Mouse (Mus musculus) spleen, adult 12 weeks (tissue): ENCODE data around the gene Zswim1.
"Not testable (repeated sequence)": the region's sequence is repeated elsewhere in the genome, so short reads cannot be mapped to it uniquely, and the experiment has no call there.

Experiments
- DNase-seq: peaks from one replicate; pipeline ENCODE4 v3.0.0; 2022; ENCODE audit warnings: low spot score

The Zswim1 gene

DNA sequence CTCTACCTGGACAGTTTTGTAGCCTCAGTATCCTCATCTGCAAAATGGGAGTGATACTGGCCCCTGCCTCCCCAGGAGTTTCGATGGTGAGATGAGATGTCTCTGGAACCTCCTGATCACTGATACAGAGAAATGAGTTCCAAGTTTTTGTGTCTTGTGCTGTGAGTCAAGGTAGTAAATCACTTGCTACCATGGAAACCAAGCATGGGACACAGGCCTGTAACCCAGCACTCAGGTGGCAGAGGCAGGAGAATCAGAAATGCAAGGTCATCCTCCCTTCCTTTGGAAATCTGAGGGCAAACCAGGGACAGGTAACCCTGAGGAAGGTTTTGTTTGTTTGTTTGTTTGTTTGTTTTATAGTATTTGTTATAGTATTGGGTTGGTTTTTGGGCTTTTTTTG lies 6.6 kb downstream of the Zswim1 start:
- no peak for DNase-seq

DNA sequence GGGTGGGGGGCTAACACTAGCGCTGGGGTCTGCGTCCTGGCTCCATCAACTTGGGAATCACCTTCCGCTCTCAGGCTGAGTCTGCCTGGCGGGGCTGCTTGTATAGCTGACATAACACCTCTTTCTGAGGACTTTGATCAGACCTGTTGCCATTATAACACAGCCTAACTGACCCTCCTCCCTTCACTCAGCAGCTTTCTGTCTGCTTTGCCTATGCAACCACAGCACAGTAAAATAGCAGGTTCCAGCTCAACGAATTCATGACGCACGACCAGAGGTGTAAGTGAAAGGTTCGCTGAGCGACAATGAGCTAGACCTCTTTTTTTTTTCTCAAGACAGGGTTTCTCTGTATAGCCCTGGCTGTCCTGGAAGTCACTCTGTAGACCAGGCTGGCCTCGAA lies 8.5 kb downstream of the Zswim1 start:
- DNase-seq: no peak

DNA sequence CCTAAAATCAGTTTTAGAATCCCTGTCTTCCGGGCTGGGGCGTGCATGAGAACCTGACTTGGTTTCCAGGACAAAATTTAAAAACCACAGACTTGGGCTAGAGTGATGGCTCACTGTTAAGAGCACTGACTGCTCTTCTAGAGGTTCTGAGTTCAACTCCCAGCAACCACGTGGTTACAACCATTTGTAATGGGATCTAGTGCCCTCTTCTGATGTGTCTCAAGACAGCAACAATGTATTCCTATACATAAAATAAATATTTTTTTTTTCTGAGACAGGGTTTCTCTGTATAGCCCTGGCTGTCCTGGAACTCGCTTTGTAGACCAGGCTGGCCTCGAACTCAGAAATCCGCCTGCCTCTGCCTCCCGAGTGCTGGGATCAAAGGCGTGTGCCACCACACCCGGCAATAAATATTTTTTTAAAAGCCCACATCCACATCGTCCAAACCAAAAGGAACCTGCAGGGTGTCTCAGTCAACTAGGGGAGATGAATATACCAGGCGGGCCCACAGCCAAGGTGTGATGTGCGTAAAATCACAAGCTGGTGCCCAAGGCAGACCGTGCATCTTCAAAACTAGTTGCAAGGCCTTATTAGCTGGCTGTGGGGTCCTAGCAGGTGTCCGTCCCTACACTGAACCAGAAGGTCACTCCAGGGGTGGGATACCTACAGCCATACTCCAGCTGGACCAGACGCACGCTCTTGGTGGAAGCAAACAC lies 9.7 kb downstream of the Zswim1 start:
- no peak for DNase-seq

DNA sequence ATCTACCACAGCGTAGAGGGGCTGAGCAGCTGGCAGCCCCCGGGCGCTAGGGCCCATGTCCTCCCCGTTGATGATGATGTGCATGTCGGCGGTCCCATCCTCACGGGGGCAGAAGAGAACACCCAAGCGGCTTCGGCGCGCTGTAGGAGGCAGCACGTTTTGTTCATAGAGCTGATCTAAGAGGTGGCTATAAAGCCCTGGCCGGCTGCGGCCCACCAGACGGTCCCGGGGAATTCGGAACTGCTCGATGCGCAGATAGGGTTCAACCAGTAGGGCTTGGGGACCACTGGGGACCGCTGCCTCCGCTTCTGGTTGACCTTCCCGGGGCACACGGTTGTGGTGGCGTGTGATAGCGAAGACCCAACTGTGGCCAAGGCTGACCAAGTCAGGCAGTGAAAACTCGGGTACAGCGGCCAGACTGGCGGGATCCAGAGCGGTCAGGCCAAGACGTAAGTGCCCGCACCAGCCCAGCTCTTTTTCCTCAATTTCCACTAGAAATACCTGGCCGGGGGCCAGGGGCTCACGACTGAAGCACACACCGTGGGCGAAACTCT lies 10.3 kb downstream of the Zswim1 start, which contains the start of gene Ctsa:
Gene Ctsa, plus strand, starts transcription at position 126 of the 554 bp plus-strand sequence.
- DNase-seq: peak; percentile 60

DNA sequence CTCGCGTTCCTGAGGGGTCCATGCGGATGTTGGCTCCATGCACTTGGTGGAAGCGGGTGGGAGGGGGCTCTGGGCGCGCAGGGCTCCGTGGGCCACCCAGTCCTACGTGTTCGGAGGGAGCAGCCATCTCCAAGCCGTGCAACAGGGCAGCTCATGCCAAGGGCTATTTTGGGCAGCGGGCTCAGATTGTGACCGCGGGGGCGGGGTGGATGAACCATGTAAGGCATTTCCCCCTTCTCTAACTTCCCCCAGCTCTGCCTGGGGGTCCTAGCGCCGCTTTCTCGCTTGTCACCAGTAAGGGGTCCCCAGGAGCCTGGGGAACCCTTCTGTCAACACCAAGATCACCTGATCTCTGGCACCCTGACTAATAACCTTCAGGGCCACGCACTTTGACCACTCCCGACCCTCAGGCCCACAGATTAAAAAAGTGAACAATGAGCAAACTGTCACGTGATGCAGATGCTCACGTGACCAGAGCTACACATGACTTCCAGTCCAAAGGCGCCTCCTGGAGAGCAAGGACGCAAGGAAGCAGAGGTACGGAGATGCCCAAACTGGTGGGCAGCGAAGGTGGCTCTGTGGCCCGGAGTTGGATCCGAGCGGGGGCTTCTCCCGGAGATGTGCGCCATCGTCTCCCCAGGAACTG lies 11.0 kb downstream of the Zswim1 start, which contains the start of gene Neurl2:
Gene Neurl2, minus strand, starts transcription at position 143 of the 646 bp plus-strand sequence.
- DNase-seq: peak; percentile 76

DNA sequence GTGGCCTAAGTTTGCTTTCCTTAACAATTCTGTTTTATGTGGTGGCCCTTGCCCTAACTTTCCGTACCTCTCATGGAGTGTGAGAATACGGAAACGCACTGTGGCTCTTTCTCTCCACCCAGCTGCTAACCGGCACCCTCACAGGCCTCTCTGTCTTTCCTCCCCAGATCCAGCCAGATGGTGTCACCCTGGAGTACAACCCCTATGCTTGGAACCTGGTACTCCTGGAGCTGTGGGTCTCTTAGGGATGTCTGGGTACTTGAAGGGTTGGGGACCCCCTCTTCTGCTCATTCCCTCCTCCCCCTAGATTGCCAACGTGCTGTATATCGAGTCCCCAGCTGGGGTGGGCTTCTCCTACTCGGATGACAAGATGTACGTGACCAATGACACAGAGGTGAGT lies 12.0 kb downstream of the Zswim1 start:
- DNase-seq: no peak

DNA sequence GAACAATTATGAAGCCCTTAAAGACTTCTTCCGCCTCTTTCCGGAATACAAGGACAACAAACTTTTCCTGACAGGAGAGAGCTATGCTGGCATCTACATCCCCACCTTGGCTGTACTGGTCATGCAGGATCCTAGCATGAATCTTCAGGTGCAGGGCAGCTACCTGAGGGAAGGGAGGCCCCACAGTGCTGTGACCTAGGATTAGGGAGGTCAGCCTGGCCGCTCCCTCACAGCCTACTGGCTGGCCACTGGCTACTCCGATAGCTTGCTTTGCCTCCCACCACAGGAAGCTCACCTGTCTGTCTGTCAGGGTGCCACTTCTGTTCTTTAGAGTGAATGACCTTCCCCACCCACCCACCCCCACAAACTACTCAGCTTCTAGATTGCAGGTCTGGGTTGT lies 12.7 kb downstream of the Zswim1 start:
- no peak for DNase-seq

DNA sequence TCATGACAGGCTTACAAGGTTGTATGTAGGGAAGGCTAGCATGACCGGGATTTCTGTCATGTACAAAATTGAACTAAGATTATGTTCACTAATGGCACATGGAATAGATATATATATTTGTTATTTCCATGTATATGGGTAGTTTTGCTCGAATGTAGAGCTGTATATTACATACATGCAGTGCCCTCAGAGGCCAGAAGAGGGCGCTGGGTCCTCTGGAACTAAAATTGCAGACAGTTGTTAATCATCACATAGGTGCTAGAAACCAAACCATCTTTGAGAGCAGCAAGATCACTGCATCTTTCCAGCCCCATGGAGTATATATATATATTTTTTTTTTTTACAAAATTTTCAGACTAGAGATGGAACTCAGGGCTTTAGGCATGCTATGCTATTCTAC lies 23.3 kb downstream of the Zswim1 start:
- no peak for DNase-seq

DNA sequence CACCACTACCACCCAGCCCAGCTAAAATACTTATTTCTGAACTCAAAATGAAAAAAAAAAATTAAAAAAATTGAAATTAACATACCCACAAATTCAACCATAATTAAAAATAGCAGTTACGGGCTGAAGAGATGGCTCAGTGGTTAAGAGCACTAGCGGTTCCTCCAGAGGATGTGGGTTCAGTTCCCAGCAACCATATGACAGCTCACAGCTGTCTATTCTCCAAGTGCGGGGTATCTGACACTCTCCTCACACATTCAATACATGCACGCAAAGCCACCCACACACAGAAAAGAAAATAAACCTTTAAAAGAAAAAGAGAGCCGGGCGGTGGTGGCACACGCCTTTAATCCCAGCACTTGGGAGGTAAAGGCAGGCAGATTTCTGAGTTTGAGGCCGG lies 27.6 kb downstream of the Zswim1 start:
- no peak for DNase-seq

DNA sequence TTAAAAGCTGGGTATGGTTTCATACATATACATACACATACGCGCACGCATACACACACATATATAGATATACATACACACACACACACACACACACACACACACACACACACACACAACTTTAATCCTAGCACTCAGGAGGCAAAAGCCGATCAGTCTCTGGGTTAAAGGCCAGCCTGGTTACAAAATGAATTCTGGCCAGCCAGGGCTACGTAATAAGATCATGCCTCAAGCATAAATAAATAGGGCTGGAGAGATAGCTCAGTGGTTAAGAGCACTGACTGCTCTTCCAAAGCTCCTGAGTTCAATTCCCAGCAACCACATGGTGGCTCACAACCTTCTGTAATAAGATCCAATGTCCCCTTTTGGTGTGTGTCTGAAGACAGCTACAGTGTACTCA lies 33.1 kb downstream of the Zswim1 start:
- not testable (repeated sequence) for DNase-seq

DNA sequence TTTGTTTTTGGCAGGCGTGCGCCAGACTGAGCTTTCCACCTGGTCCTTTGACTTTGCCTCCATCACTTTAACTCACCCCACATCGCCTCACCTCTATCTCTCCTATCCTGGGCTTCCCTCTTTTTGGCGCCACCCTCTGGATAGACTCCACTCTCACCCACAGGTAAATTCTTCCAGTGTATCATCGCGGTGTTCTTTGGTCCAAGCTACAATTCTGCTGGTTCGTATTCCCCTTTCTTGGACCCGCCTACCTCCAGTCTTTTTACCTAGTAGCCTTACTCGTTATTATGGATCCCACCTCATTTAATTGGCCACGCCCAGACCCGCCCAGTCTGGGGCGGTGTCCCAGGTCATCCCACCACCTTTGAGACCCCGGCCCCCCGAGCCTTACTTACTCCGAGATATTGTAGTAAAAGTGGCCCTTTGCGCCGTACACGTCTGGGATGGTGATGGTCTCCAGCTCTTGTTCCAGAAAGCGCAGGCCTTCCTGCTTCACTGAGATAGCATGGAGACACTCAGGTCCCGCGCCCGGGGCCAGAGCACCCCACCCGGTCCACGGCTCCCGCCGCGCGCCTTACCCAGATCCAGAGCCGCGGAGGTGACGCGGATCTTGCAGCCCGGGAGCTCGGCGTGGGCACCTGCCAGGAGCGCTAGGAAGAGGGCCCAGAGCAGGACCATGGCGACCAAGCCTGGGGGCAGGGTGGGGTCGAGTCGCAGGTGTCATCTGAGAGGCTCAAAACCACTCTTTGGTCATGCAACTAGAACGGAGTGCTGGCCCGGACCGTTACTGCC lies 34.0 kb downstream of the Zswim1 start:
- no peak for DNase-seq

DNA sequence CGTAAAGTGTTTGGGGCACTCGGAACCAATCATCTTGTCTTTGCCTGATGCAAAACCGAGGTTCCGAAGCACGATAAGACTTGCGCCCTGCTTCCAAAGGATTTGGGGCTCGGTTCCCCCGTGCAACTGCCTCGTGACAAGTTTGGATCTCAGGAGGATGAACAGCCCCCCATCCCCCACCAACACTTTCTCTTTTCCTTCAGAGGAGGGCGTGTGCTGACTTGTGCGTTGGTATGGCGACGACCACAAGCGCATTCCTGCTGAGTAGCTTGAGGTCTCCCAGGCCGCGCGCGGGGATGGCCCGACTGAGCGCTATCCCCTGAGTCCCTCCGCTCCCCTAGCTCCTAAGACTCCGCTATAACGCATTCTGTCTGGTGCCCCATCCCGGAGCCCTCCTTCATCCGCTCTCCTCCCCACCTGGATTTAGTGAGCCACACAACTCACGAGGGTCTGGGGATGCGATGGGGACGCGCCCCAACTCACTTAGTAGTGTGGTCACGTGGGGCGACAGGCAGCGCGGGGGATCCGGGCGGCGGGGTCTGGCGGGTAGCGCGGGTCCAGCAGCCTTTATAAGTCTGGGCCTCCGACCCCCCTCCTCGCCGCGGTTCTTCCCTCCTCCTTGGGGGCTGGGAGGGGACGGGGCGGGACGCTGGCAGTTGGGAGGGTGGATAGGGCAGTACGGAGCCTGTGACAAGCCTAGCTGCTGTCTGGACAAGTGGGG lies 34.8 kb downstream of the Zswim1 start, which contains the start of gene Pltp:
Gene Pltp, minus strand, starts transcription at position 611 of the 721 bp plus-strand sequence.
- DNase-seq: no peak

DNA sequence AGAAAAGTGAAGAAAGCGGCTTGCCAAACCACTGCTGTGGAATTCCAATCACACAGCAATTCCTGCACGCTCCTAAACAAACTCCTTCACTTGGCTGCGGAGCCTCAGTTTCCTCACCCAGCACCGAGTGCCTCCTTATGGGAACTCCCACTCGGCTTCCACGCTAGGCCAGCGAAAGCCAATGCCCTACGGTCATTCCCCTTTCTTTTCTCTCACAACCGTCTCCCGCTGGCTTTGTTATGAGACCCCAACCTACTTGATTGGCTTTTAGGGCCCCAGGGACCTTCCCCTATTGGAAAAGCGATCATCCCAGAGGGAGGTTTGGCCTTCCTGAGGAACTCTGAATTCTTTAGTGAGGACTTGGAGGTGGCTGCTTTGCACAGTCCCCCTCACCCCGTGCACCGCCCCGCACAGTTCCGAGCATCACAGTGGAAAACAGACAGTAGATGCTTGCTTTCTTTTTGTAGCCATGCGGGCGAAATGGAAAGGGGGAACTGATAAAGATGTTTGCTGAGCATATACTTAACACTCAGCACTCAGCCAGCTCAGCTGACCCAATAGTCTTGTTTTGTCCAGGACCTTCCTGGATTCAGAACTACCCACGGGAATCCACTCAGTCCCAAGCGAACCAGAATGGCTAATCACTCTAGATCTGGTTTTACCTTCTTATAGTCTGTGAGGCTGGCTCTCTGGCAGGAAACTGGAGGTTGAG lies 35.5 kb downstream of the Zswim1 start:
- no peak for DNase-seq

DNA sequence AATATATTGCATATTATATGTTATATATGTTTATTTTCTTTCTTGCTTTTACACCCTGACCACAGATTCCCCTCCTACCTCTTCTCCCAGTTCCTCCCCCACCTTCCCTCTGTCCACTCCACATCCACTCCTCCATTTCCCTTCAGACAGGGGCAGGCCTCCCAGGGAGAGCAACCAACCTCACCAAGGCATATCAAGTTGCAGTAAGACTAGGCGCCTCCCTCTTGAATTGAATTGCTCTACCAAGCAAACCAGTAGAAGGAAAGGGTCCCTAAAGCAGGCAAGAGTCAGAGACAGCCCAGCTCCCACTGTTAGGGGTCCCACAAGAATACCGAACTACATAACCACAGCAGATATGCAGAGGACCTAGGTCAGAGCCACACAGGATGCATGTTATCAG lies 36.7 kb downstream of the Zswim1 start:
- no peak for DNase-seq

DNA sequence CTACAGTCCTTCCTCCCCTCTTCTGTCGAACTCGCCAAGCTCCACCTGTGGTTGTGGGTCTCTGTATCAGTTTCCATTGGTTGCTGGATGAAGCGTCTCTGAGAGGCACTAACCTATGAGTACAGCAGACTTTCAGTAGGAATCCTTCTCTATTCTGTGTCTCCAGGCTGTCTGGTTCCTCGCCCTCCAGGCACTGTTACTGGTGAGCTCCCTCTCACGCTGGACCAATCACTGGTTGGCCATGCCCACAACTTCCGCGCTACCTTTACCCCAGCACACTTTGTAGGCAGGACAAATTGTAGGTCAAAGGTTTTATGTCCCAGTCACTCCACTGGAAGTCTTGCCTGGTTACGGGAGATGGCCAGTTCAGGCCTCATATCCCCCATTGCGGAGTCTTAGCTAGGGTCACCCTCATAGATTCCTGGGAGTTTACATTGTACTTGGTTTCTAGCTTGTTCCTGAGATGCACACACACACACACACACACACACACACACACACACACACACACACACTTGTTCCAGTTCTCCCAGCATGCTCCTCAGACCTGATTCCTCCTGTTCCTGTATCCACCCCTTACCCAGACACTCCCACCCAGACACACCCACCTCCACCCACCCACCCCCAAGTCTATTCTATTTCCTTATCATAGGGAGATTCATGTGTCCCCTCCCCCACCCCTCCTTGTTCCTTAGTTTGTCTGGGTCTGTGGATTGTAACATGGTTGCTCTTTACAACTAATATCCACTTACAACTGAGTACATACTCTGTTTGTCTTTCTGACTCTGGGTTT lies 37.4 kb downstream of the Zswim1 start:
- DNase-seq: no peak

DNA sequence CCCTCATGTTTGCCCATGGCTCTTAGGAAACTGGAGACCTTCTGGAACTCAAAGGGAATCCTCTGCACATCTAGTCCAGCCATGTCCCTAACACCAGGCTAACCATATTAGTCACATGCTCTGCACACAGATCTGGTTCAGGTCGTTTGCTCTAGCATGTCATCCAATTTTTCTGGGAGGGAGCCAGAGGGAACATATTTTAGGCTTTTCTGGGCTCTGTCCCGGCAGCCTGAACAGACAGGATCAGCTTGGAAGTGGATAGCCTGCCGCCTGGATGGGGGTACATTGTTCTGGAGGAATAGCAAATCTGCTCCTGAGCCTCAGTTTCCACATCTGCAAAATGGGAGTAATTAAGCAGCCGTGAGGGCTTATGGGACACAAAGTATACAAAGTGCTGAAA lies 38.6 kb downstream of the Zswim1 start:
- DNase-seq: no peak

DNA sequence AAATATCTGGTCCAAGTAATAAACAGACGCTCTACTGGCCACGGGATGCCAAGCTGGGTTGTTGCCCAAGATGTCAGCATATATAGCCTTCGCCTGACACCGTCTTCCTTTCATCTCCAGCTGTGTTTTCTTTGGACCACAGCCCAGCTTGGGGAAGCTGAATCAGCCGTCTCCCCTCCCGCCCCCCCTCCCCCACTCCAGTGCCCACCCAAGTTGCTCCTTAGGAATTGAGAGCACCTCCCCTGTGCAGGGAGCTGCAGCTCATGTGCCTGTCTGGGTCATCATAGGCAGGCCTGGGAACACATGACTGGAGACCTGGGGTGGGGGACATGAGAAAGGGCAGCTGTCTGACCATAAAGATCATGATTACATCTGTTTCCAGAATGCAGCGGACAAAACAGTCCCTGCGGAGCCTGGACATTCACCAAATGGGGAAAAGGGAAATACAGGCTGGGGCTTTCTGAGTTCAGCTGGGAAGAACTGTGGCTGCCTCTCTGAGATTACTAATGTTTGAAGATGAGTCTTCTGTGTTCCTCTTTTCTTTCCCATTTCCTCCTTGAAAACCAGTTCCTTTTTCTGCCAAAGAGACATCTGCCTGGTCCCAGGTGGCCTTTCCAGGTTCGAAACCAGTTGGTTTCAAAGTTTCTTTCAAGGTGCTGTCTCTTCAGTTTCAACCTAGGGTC lies 39.8 kb downstream of the Zswim1 start:
- DNase-seq: no peak

DNA sequence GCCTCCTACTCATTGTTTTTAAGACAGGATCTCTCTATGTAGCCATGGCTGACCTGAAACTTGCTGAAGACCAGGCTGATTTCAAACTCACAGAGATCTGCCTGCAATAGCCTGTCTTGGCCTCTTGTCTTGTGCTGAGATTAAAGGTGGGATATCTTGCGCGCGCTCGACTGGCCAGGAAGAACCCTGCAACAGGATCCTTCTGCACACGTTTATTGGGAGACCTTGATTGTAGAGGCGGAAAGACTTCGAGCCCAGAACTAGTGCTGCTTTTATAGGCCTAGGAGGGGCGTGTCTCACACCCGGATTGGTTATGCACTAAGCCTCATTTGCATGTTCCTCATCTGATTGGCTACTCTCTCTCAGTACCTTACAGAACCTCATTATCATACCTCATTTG lies 40.9 kb downstream of the Zswim1 start:
- not testable (repeated sequence) for DNase-seq

DNA sequence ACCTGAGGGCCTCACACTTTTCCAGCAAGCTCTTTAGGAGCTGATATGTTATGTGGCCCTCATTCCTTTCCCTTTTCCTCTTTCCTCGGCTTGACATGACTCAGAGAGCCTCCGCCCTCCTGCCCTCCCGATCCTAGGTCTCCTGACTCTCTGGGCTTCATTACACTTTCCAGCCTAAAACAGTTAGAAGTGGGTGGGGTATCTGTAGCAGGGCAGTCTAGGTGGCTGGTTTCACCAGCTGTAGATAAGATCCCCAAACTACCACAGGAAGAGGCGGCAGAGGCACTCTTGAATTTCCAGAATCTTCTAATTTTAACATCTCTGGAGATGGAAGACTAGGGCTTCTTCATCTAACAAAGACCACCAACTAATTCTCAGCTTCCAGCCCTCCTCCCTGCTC lies 42.1 kb downstream of the Zswim1 start:
- DNase-seq: no peak
